Mouse (Mus musculus) hindbrain, postnatal 0 days (tissue): Measurements from ENCODE around the gene Prtn3. TPM values are rescaled to one million over a fixed set of nuclear protein-coding genes. Genes with fewer than 3 reads are reported as not detected.
"Not testable (repeated sequence)": the region's sequence is repeated elsewhere in the genome, so short reads cannot be mapped to it uniquely, and the experiment has no call there.

ENCODE experiments used
- ATAC-seq: fragments of 200-750 bp; cut with Nextera tagmentation; 2 replicates; pipeline ENCODE4 v1.8.0; 2017; ENCODE audit warnings: mild to moderate bottlenecking, moderate TSS enrichment, moderate library complexity
- DNase-seq: peaks from one replicate; pipeline ENCODE4 v3.0.0-alpha.2; 2015; ENCODE audit warnings: low spot score
- H3K27ac ChIP-seq: fragments of 300-500 bp; sonication (generic); 2 replicates; pipeline ENCODE4 v1.5.1; 2014; ENCODE audit warnings: mild to moderate bottlenecking
- H3K27me3 ChIP-seq: fragments of 300-500 bp; sonication (generic); 2 replicates; pipeline ENCODE4 v1.6.1; 2014; ENCODE audit warnings: low read length, mixed read lengths; ENCODE audit not compliant: insufficient read depth
- H3K36me3 ChIP-seq: fragments of 300-500 bp; sonication (generic); 2 replicates; pipeline ENCODE4 v1.6.1; 2014; ENCODE audit warnings: low read length, mixed read lengths; ENCODE audit not compliant: insufficient read depth
- H3K4me1 ChIP-seq: fragments of 300-500 bp; sonication (generic); 2 replicates; pipeline ENCODE4 v1.6.1; 2014; ENCODE audit warnings: antibody characterized with exemption, low read length, mixed read lengths; ENCODE audit not compliant: insufficient read depth
- H3K4me2 ChIP-seq: fragments of 300-500 bp; sonication (generic); 2 replicates; pipeline ENCODE4 v1.6.1; 2014; ENCODE audit warnings: low read depth, mild to moderate bottlenecking, low read length, moderate library complexity, mixed read lengths
- H3K4me3 ChIP-seq: fragments of 300-500 bp; sonication (generic); 2 replicates; pipeline ENCODE4 v1.5.1; 2014; ENCODE audit warnings: low read length
- H3K9ac ChIP-seq: fragments of 300-500 bp; sonication (generic); replicated peaks from 2 replicates; pipeline ENCODE4 v1.6.1; 2014; ENCODE audit warnings: mild to moderate bottlenecking, low read length, moderate library complexity, mixed read lengths
- H3K9me3 ChIP-seq: fragments of 300-500 bp; sonication (generic); 2 replicates; pipeline ENCODE4 v1.6.1; 2016; ENCODE audit warnings: low read length, mixed read lengths
- CTCF ChIP-seq: IDR thresholded peaks from 2 replicates; pipeline ENCODE4 v1.5.1; 2016; ENCODE audit warnings: antibody characterized with exemption, control low read depth, low read depth
- WGBS: fragments of 180-500 bp; shearing (Covaris S2); extraction: QIAGEN DNeasy Blood & Tissue Kit; methylation state at CpG from one replicate; pipeline ENCODE4 v1.1.7; 2014; 5-methylcytosine and 5-hydroxymethylcytosine counted together
- polyA plus RNA-seq: library from polyadenylated mRNA; unstranded; fragments of >200 nt; fragmentation: Nextera tagmentation; extraction: Ambion mirVana; gene quantifications from 2 replicates; pipeline ENCODE4 v1.2.1, GENCODE M21; 2015
- total RNA-seq: library from RNA; depleted of rRNA; stranded (reverse); fragments of >200 nt; gene quantifications from 2 replicates; pipeline ENCODE4 v1.2.3, GENCODE M21; 2014

Gene Prtn3
- total and polyA plus RNA-seq, 2 experiments from 2014 or later = 9.4 to 11.8 TPM

- Histone ChIP-seq H3K4me2 (no peak overlapping the region), H3K36me3 (no peaks in the 10 kb centered on the region), H3K27me3 (peaks cover 5% of the 10 kb centered on the region; the same call in 1 of the 2 replicates), H3K9me3 (no peaks in the 10 kb centered on the region), H3K4me1 (no peaks in the 10 kb centered on the region), H3K27ac (no peak overlapping the region), H3K4me3 (no peak overlapping the region), H3K9ac (no peak overlapping the region)
- peak; percentile 86 for TF ChIP-seq CTCF
- DNase-seq (peak; percentile 87), ATAC-seq (peak; percentile 59; the same call in 1 of the 2 replicates)
- WGBS = 16% methylated on average over 22 of the region's 22 CpGs
Observed at GRCm38 (mm10) chr10:79883297-79884084, 9.2 kb downstream of the Prtn3 start.

GRCm38 (mm10) chr10:79884446-79884845 is 10.2 kb downstream of the Prtn3 start:
- peaks cover 5% of the 10 kb centered on the region; the same call in 1 of the 2 replicates for H3K27me3 ChIP-seq
- no peak overlapping the region for H3K4me2 ChIP-seq
- no peak overlapping the region for H3K4me3 ChIP-seq
- no peak for ATAC-seq
- no peaks in the 10 kb centered on the region for H3K4me1 ChIP-seq
- no peak for TF ChIP-seq CTCF
- no peaks in the 10 kb centered on the region for H3K36me3 ChIP-seq
- no peak overlapping the region for H3K27ac ChIP-seq
- no peaks in the 10 kb centered on the region for H3K9me3 ChIP-seq
- peak; percentile 45 for DNase-seq
- 25% methylated on average over 4 of the region's 4 CpGs for WGBS
- H3K9ac ChIP-seq = no peak overlapping the region

GRCm38 (mm10) chr10:79884938-79885337 is 10.7 kb downstream of the Prtn3 start:
- not testable (repeated sequence) for H3K36me3 ChIP-seq, ATAC-seq, H3K9ac ChIP-seq, H3K4me3 ChIP-seq, DNase-seq, H3K9me3 ChIP-seq, H3K27ac ChIP-seq, H3K4me1 ChIP-seq, H3K27me3 ChIP-seq, H3K4me2 ChIP-seq
- WGBS = 85% methylated on average over 2 of the region's 3 CpGs

DNA sequence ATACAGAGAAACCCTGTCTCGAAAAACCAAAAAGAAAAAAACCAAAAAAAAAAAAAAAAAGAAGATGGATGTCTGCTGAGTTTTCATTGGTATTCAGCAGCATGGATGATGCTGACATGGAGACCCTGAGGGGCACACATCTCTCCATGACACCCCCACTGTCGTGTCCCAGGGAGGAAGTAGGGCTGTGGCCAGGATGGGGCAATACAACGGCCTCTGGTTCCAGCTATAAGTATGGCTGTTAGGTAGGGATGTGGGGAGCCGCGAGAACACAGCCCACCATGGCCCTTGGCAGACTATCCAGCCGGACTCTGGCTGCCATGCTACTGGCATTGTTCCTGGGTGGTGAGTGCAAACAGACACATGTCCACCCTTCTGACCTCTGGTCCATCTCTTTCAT is 11.8 kb downstream of the Prtn3 start, which contains the start of gene Elane:
Gene Elane (plus strand): TSS at position 194 of the 400 bp plus-strand sequence.
- no peak within 1 kb of the TSS for H3K27ac ChIP-seq
- H3K27me3 ChIP-seq = peaks cover 5% of the 10 kb centered on the region; the same call in 1 of the 2 replicates
- WGBS = 77% methylated on average over 6 of the region's 6 CpGs
- ATAC-seq (no peak), DNase-seq (no peak)
- no peaks in the 10 kb centered on the region for H3K36me3 ChIP-seq
- no peaks in the 10 kb centered on the region for H3K4me1 ChIP-seq
- no peak within 1 kb of the TSS for H3K4me3 ChIP-seq
- no peak for TF ChIP-seq CTCF
- no peak within 1 kb of the TSS for H3K4me2 ChIP-seq
- no peaks in the 10 kb centered on the region for H3K9me3 ChIP-seq
- H3K9ac ChIP-seq = no peak within 1 kb of the TSS

DNA sequence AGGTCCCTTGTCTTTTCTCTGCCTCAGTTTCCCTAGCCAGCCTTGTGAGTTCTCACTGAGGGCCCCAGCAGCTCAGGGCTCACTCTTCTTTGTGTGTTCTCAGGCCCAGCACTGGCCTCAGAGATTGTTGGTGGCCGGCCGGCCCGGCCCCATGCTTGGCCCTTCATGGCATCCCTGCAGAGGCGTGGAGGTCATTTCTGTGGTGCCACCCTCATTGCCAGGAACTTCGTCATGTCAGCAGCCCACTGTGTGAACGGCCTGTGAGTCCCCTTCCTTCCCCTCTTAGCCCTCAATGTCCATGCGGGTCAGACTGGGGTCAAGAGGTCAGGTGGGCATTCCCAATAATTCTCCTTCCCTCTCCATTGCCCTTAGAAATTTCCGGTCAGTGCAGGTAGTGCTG is 12.3 kb downstream of the Prtn3 start:
- Histone ChIP-seq H3K27ac (no peak overlapping the region), H3K36me3 (no peaks in the 10 kb centered on the region), H3K27me3 (0 out of 2 replicates have a peak, but pooled peaks cover 5% of the 10 kb centered on the region), H3K4me2 (no peak overlapping the region), H3K9me3 (no peaks in the 10 kb centered on the region), H3K4me1 (no peaks in the 10 kb centered on the region), H3K9ac (no peak overlapping the region), H3K4me3 (no peak overlapping the region)
- TF ChIP-seq CTCF = no peak
- DNase-seq = no peak
- 86% methylated on average over 8 of the region's 8 CpGs for WGBS
- no peak for ATAC-seq

DNA sequence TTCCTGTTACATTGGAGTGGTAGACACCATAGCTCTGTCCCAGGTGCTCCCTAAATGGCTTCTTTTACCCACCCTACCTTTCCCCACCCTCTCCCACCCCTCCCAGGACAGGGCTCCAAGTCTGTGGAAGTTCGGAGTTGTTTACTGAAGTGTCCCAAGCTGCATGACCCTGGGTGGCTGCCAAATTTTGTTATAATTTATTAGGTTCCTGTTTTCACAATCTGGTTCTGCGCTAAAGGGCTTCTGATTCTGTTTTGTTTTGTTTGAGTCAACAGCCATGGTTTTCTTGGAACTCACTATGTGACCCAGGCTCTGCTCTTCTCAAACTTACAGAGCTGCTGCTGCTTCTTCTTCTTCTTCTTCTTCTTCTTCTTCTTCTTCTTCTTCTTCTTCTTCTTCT is 15.1 kb downstream of the Prtn3 start:
- Histone ChIP-seq H3K27ac (no peak overlapping the region), H3K4me2 (no peak overlapping the region), H3K4me1 (no peaks in the 10 kb centered on the region), H3K9me3 (no peaks in the 10 kb centered on the region), H3K9ac (no peak overlapping the region), H3K27me3 (no peaks in the 10 kb centered on the region), H3K4me3 (no peak overlapping the region), H3K36me3 (no peaks in the 10 kb centered on the region)
- no peak for TF ChIP-seq CTCF
- 78% methylated on average over 2 of the region's 2 CpGs for WGBS
- DNase-seq = no peak
- ATAC-seq = no peak

DNA sequence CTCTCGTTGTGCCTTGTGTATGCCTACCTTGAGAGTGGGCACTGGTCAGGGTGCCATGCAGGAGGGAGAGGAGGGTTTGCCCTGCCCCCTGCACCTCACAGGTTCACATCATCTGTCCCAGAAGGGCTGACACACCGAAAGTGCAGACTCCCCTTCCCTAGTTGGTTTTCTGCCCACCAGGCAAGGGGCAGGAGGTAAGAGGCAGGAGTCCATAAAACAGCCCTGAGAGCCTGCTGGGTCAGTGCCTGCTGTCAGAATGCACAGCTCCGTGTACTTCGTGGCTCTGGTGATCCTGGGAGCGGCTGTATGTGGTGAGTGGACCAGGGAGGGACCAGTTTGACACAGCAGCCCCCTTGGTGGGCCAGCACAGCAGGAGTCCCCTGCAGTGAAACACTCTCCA is 16.4 kb downstream of the Prtn3 start, which contains the start of gene Cfd:
Gene Cfd (plus strand): TSS at position 184 of the 400 bp plus-strand sequence.
- no peaks in the 10 kb centered on the region for H3K27me3 ChIP-seq
- no peaks in the 10 kb centered on the region for H3K9me3 ChIP-seq
- H3K4me3 ChIP-seq = no peak within 1 kb of the TSS
- 46% methylated on average over 5 of the region's 5 CpGs for WGBS
- DNase-seq (no peak), ATAC-seq (no peak)
- H3K9ac ChIP-seq = no peak within 1 kb of the TSS
- no peak for TF ChIP-seq CTCF
- no peak within 1 kb of the TSS for H3K4me2 ChIP-seq
- peaks cover 6% of the 10 kb centered on the region; the same call in 1 of the 2 replicates for H3K36me3 ChIP-seq
- no peak within 1 kb of the TSS for H3K27ac ChIP-seq
- no peaks in the 10 kb centered on the region for H3K4me1 ChIP-seq
